Mouse (Mus musculus): Measurements from ENCODE around the gene Gm3776. TPM values are rescaled to one million over a fixed set of nuclear protein-coding genes. Genes with fewer than 3 reads are reported as not detected.
"Not testable (repeated sequence)": the region's sequence is repeated elsewhere in the genome, so short reads cannot be mapped to it uniquely, and the experiment has no call there.

The Gm3776 gene
- polyA plus RNA-seq (2014; fragmentation: Nextera tagmentation; extraction: Ambion mirVana): not detected in 2 replicates

- ATAC-seq (ENCODE audit: low read depth); H3K9ac ChIP-seq (replicated peaks; ENCODE audit: low read depth, low read length); H3K27ac ChIP-seq (ENCODE audit: low read depth, low read length); H3K4me3 ChIP-seq (ENCODE audit: low read depth, low read length); H3K4me2 ChIP-seq (ENCODE audit: low read depth, low read length); H3K4me1 ChIP-seq (ENCODE audit: control insufficient read depth, insufficient read depth, low read length); H3K27me3 ChIP-seq (ENCODE audit: control insufficient read depth, insufficient read depth, low read length); H3K9me3 ChIP-seq (ENCODE audit: control insufficient read depth, low read length); H3K36me3 ChIP-seq (ENCODE audit: control insufficient read depth, insufficient read depth, low read length): not testable (repeated sequence)
- 82% methylated on average over 1 of the region's 3 CpGs for WGBS
Observed at GRCm38 (mm10) chr9:78256914-78257313, at the start of gene Gm3776. TSS of gene Gm3776 (plus strand) at chr9:78257129.

GRCm38 (mm10) chr9:78208956-78209355 is 48.0 kb upstream of the Gm3776 start:
- ATAC-seq (ENCODE audit: low read depth): no peak
- Histone ChIP-seq H3K4me1 (ENCODE audit: control insufficient read depth, insufficient read depth, low read length) (no peaks in the 10 kb centered on the region), H3K27me3 (ENCODE audit: control insufficient read depth, insufficient read depth, low read length) (no peaks in the 10 kb centered on the region), H3K9me3 (ENCODE audit: control insufficient read depth, low read length) (no peaks in the 10 kb centered on the region), H3K9ac (replicated peaks; ENCODE audit: low read depth, low read length) (no peak overlapping the region), H3K4me2 (ENCODE audit: low read depth, low read length) (no peak overlapping the region), H3K27ac (ENCODE audit: low read depth, low read length) (no peak overlapping the region), H3K36me3 (ENCODE audit: control insufficient read depth, insufficient read depth, low read length) (no peaks in the 10 kb centered on the region), H3K4me3 (ENCODE audit: low read depth, low read length) (no peak overlapping the region)
- WGBS: 80% methylated on average over 4 of the region's 4 CpGs

- no peaks in the 10 kb centered on the region for H3K4me1 ChIP-seq (ENCODE audit: control insufficient read depth, insufficient read depth, low read length)
- H3K27ac ChIP-seq (ENCODE audit: low read depth, low read length): no peak overlapping the region
- no peaks in the 10 kb centered on the region for H3K9me3 ChIP-seq (ENCODE audit: control insufficient read depth, low read length)
- no peak overlapping the region for H3K9ac ChIP-seq (replicated peaks; ENCODE audit: low read depth, low read length)
- H3K4me3 ChIP-seq (ENCODE audit: low read depth, low read length): no peak overlapping the region
- H3K27me3 ChIP-seq (ENCODE audit: control insufficient read depth, insufficient read depth, low read length): no peaks in the 10 kb centered on the region
- no peak for ATAC-seq (ENCODE audit: low read depth)
- H3K36me3 ChIP-seq (ENCODE audit: control insufficient read depth, insufficient read depth, low read length): no peaks in the 10 kb centered on the region
- 99% methylated on average over 3 of the region's 3 CpGs for WGBS
- no peak overlapping the region for H3K4me2 ChIP-seq (ENCODE audit: low read depth, low read length)
Observed at GRCm38 (mm10) chr9:78210079-78210478, 46.9 kb upstream of the Gm3776 start.

- Histone ChIP-seq H3K9me3 (ENCODE audit: control insufficient read depth, low read length) (no peaks in the 10 kb centered on the region), H3K4me1 (ENCODE audit: control insufficient read depth, insufficient read depth, low read length) (no peaks in the 10 kb centered on the region), H3K4me3 (ENCODE audit: low read depth, low read length) (no peak overlapping the region), H3K27me3 (ENCODE audit: control insufficient read depth, insufficient read depth, low read length) (no peaks in the 10 kb centered on the region), H3K27ac (ENCODE audit: low read depth, low read length) (no peak overlapping the region), H3K4me2 (ENCODE audit: low read depth, low read length) (no peak overlapping the region), H3K36me3 (ENCODE audit: control insufficient read depth, insufficient read depth, low read length) (no peaks in the 10 kb centered on the region), H3K9ac (replicated peaks; ENCODE audit: low read depth, low read length) (no peak overlapping the region)
- WGBS: 93% methylated on average over 2 of the region's 2 CpGs
- ATAC-seq (ENCODE audit: low read depth): no peak
Observed at GRCm38 (mm10) chr9:78210821-78211220, 46.1 kb upstream of the Gm3776 start.

- no peak for ATAC-seq (ENCODE audit: low read depth)
- Histone ChIP-seq H3K27ac (ENCODE audit: low read depth, low read length) (no peak overlapping the region), H3K27me3 (ENCODE audit: control insufficient read depth, insufficient read depth, low read length) (no peaks in the 10 kb centered on the region), H3K9me3 (ENCODE audit: control insufficient read depth, low read length) (no peaks in the 10 kb centered on the region), H3K4me1 (ENCODE audit: control insufficient read depth, insufficient read depth, low read length) (no peaks in the 10 kb centered on the region), H3K4me2 (ENCODE audit: low read depth, low read length) (no peak overlapping the region), H3K9ac (replicated peaks; ENCODE audit: low read depth, low read length) (no peak overlapping the region), H3K36me3 (ENCODE audit: control insufficient read depth, insufficient read depth, low read length) (no peaks in the 10 kb centered on the region), H3K4me3 (ENCODE audit: low read depth, low read length) (no peak overlapping the region)
- WGBS: 90% methylated on average over 3 of the region's 3 CpGs
Observed at GRCm38 (mm10) chr9:78211521-78211920, 45.4 kb upstream of the Gm3776 start.

- WGBS: 87% methylated on average over 7 of the region's 7 CpGs
- no peaks in the 10 kb centered on the region for H3K36me3 ChIP-seq (ENCODE audit: control insufficient read depth, insufficient read depth, low read length)
- ATAC-seq (ENCODE audit: low read depth): no peak
Observed at GRCm38 (mm10) chr9:78212341-78213049, 44.4 kb upstream of the Gm3776 start.

GRCm38 (mm10) chr9:78217074-78217473 is 39.9 kb upstream of the Gm3776 start:
- WGBS: 85% methylated on average over 4 of the region's 4 CpGs
- no peaks in the 10 kb centered on the region for H3K4me1 ChIP-seq (ENCODE audit: control insufficient read depth, insufficient read depth, low read length)
- H3K27ac ChIP-seq (ENCODE audit: low read depth, low read length): no peak overlapping the region
- no peaks in the 10 kb centered on the region for H3K27me3 ChIP-seq (ENCODE audit: control insufficient read depth, insufficient read depth, low read length)
- H3K4me2 ChIP-seq (ENCODE audit: low read depth, low read length): no peak overlapping the region
- no peak for ATAC-seq (ENCODE audit: low read depth)
- no peak overlapping the region for H3K4me3 ChIP-seq (ENCODE audit: low read depth, low read length)
- no peaks in the 10 kb centered on the region for H3K9me3 ChIP-seq (ENCODE audit: control insufficient read depth, low read length)
- H3K36me3 ChIP-seq (ENCODE audit: control insufficient read depth, insufficient read depth, low read length): no peaks in the 10 kb centered on the region
- H3K9ac ChIP-seq (replicated peaks; ENCODE audit: low read depth, low read length): no peak overlapping the region

More at GRCm38 (mm10) chr9:78212341-78213049, 44.4 kb upstream of the Gm3776 start:
- Histone ChIP-seq H3K9me3 (ENCODE audit: control insufficient read depth, low read length) (no peaks in the 10 kb centered on the region), H3K4me2 (ENCODE audit: low read depth, low read length) (no peak overlapping the region), H3K27ac (ENCODE audit: low read depth, low read length) (no peak overlapping the region), H3K27me3 (ENCODE audit: control insufficient read depth, insufficient read depth, low read length) (no peaks in the 10 kb centered on the region), H3K9ac (replicated peaks; ENCODE audit: low read depth, low read length) (no peak overlapping the region), H3K4me3 (ENCODE audit: low read depth, low read length) (no peak overlapping the region), H3K4me1 (ENCODE audit: control insufficient read depth, insufficient read depth, low read length) (no peaks in the 10 kb centered on the region)

GRCm38 (mm10) chr9:78222616-78223015 is 34.3 kb upstream of the Gm3776 start:
- 73% methylated on average over 8 of the region's 8 CpGs for WGBS
- H3K27me3 ChIP-seq (ENCODE audit: control insufficient read depth, insufficient read depth, low read length): no peaks in the 10 kb centered on the region

GRCm38 (mm10) chr9:78223221-78223902 is 33.6 kb upstream of the Gm3776 start:
- no peaks in the 10 kb centered on the region for H3K36me3 ChIP-seq (ENCODE audit: control insufficient read depth, insufficient read depth, low read length)
- H3K4me1 ChIP-seq (ENCODE audit: control insufficient read depth, insufficient read depth, low read length): no peaks in the 10 kb centered on the region
- no peak overlapping the region for H3K27ac ChIP-seq (ENCODE audit: low read depth, low read length)
- no peak overlapping the region for H3K4me3 ChIP-seq (ENCODE audit: low read depth, low read length)
- no peak for ATAC-seq (ENCODE audit: low read depth)
- no peak overlapping the region for H3K9ac ChIP-seq (replicated peaks; ENCODE audit: low read depth, low read length)
- no peak overlapping the region for H3K4me2 ChIP-seq (ENCODE audit: low read depth, low read length)
- no peaks in the 10 kb centered on the region for H3K27me3 ChIP-seq (ENCODE audit: control insufficient read depth, insufficient read depth, low read length)
- 78% methylated on average over 10 of the region's 10 CpGs for WGBS
- no peaks in the 10 kb centered on the region for H3K9me3 ChIP-seq (ENCODE audit: control insufficient read depth, low read length)

More at GRCm38 (mm10) chr9:78222616-78223015, 34.3 kb upstream of the Gm3776 start:
- H3K4me2 ChIP-seq (ENCODE audit: low read depth, low read length): no peak overlapping the region
- ATAC-seq (ENCODE audit: low read depth): no peak
- H3K9me3 ChIP-seq (ENCODE audit: control insufficient read depth, low read length): no peaks in the 10 kb centered on the region
- H3K9ac ChIP-seq (replicated peaks; ENCODE audit: low read depth, low read length): no peak overlapping the region
- no peaks in the 10 kb centered on the region for H3K36me3 ChIP-seq (ENCODE audit: control insufficient read depth, insufficient read depth, low read length)
- no peak overlapping the region for H3K27ac ChIP-seq (ENCODE audit: low read depth, low read length)
- H3K4me1 ChIP-seq (ENCODE audit: control insufficient read depth, insufficient read depth, low read length): no peaks in the 10 kb centered on the region
- no peak overlapping the region for H3K4me3 ChIP-seq (ENCODE audit: low read depth, low read length)
